Mouse (Mus musculus): ENCODE data around the gene Slit3. TPM values are rescaled to one million over a fixed set of nuclear protein-coding genes. Genes with fewer than 3 reads are reported as not detected.

Gene Slit3
- polyA plus RNA-seq, 1 experiment from 2014 or later, result 5.8 TPM

DNA sequence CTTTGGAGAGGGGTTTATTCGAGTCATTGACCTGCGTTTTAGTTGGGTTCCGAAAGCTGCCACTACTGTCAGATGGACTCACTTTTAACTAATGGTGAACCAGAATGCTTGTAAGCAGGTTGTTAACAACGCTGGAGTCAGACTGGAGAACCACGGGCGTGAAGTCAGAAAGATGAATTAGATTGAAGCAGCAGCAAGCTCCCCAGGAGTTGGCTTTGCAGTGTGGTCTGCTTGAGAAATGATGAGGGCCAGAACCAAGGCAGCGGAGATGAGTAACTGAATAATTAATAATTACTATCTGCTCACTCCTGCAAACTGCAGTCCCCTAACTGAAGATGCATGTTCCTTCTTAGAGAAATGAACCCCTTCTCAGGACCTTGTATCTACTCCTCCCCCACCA is 347.8 kb downstream of the Slit3 start:
- Histone ChIP-seq H3K27me3 (replicated peaks; ENCODE audit: control insufficient read depth, insufficient read depth, low read length) (peaks cover 17% of the 10 kb centered on the region), H3K4me1 (replicated peaks; ENCODE audit: control insufficient read depth, insufficient read depth, low read length) (peaks cover 3% of the 10 kb centered on the region; the same call in 1 of the 2 replicates)

DNA sequence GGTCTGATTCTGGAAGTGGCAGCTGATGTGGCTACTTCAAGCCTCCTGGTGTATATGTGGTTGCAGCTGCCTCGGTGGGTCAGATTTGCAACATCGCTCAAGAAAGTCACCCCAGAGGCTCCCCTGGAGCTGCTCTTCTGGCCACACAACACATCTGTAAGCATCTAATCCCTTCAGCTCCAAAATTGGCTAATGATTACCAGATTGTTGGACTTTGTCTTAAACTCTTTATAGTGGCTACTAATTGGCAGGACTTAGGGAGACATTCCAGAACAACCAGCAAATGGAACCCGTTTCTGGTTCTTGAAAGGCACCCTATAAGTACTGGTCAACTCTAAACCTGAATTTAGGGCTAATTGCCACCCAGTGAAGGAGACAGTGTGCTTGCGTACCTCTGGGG is 348.9 kb downstream of the Slit3 start:
- Histone ChIP-seq H3K4me3 (replicated peaks; ENCODE audit: low read length) (no peak overlapping the region), H3K27ac (ENCODE audit: low read length) (no peak overlapping the region), H3K4me2 (ENCODE audit: low read length) (no peak overlapping the region), H3K9ac (replicated peaks; ENCODE audit: low read depth, low read length) (no peak overlapping the region), H3K27me3 (replicated peaks; ENCODE audit: control insufficient read depth, insufficient read depth, low read length) (peaks cover 17% of the 10 kb centered on the region), H3K4me1 (replicated peaks; ENCODE audit: control insufficient read depth, insufficient read depth, low read length) (peaks cover 3% of the 10 kb centered on the region; the same call in 1 of the 2 replicates), H3K9me3 (ENCODE audit: control insufficient read depth, low read length) (no peaks in the 10 kb centered on the region), H3K36me3 (ENCODE audit: control insufficient read depth, insufficient read depth) (no peaks in the 10 kb centered on the region)
- ATAC-seq, result no peak
- 70% methylated on average over 4 of the region's 4 CpGs for WGBS

More for the DNA sequence above, 347.8 kb downstream of the Slit3 start:
- H3K36me3 ChIP-seq (ENCODE audit: control insufficient read depth, insufficient read depth), result no peaks in the 10 kb centered on the region
- no peak overlapping the region for H3K9ac ChIP-seq (replicated peaks; ENCODE audit: low read depth, low read length)
- no peak for ATAC-seq
- no peak overlapping the region for H3K4me3 ChIP-seq (replicated peaks; ENCODE audit: low read length)
- no peak overlapping the region for H3K27ac ChIP-seq (ENCODE audit: low read length)
- WGBS, result 87% methylated on average over 7 of the region's 7 CpGs
- no peaks in the 10 kb centered on the region for H3K9me3 ChIP-seq (ENCODE audit: control insufficient read depth, low read length)
- H3K4me2 ChIP-seq (ENCODE audit: low read length), result no peak overlapping the region

DNA sequence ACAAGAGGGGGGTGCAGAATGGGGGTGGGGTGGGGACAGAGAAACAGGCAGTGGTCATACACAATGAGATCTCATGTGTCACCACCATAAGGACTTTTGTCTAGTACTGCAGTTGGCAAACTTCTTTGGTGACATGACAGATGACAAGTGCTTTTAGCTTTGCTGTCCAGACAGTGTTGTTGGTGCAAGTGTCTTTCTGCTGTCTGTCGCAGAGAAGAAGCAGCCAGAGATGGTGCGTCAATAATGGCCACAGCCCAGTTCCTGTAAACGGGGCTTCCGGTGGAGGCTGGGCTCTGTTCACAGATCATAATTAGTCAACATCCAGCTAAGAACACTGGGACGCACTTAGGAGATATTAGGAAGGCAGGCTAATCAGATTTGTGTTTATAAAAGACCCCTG is 349.8 kb downstream of the Slit3 start:
- H3K4me3 ChIP-seq (replicated peaks; ENCODE audit: low read length), result no peak overlapping the region
- ATAC-seq, result no peak
- 37% methylated on average over 5 of the region's 5 CpGs for WGBS
- peaks cover 3% of the 10 kb centered on the region for H3K4me1 ChIP-seq (replicated peaks; ENCODE audit: control insufficient read depth, insufficient read depth, low read length)
- no peak overlapping the region for H3K9ac ChIP-seq (replicated peaks; ENCODE audit: low read depth, low read length)
- no peaks in the 10 kb centered on the region for H3K36me3 ChIP-seq (ENCODE audit: control insufficient read depth, insufficient read depth)
- no peaks in the 10 kb centered on the region for H3K9me3 ChIP-seq (ENCODE audit: control insufficient read depth, low read length)
- H3K27me3 ChIP-seq (replicated peaks; ENCODE audit: control insufficient read depth, insufficient read depth, low read length), result peaks cover 14% of the 10 kb centered on the region
- no peak overlapping the region for H3K27ac ChIP-seq (ENCODE audit: low read length)
- H3K4me2 ChIP-seq (ENCODE audit: low read length), result no peak overlapping the region

DNA sequence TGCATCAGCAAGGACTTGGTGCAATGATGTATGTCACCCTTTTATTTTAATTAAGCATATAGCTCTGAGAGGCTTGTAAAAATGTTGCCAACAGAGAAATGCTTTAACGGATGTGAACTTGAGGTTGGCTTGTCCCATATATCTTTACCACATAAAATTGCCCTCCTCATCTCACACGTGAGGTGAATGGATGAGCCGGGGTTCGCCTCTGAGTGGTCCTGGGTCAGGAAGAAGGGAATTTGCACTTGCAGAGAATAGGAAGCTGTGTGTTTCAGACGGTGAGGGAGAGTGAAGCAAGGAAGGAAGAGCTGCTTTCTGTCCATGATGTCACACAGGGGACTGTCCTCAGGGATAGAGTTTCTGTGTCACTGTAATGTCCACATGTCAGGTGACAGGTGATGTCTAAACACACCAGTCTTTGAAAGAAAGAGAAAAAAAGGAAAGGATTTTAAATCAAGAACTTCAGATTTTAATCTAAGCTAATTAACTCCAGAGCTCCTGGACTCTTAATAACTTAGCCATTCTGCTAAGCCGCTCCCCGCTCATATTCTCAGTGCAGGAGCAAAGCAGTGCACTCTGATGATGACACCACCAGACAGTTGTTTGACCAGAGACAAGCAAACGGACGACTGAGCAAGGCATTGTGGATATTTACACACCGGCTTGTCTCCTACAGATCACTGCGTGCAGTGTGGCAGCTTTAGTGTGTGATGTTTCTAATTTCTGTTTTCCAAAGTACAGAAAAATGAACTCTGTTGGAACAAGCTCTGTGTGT is 352.0 kb downstream of the Slit3 start:
- no peak for ATAC-seq
- Histone ChIP-seq H3K9me3 (ENCODE audit: control insufficient read depth, low read length) (no peaks in the 10 kb centered on the region), H3K9ac (replicated peaks; ENCODE audit: low read depth, low read length) (no peak overlapping the region), H3K4me1 (replicated peaks; ENCODE audit: control insufficient read depth, insufficient read depth, low read length) (no peaks in the 10 kb centered on the region; the same call in 1 of the 2 replicates), H3K36me3 (ENCODE audit: control insufficient read depth, insufficient read depth) (no peaks in the 10 kb centered on the region), H3K27me3 (replicated peaks; ENCODE audit: control insufficient read depth, insufficient read depth, low read length) (peaks cover 12% of the 10 kb centered on the region), H3K4me2 (ENCODE audit: low read length) (no peak overlapping the region), H3K4me3 (replicated peaks; ENCODE audit: low read length) (no peak overlapping the region), H3K27ac (ENCODE audit: low read length) (no peak overlapping the region)
- WGBS, result 73% methylated on average over 11 of the region's 11 CpGs

DNA sequence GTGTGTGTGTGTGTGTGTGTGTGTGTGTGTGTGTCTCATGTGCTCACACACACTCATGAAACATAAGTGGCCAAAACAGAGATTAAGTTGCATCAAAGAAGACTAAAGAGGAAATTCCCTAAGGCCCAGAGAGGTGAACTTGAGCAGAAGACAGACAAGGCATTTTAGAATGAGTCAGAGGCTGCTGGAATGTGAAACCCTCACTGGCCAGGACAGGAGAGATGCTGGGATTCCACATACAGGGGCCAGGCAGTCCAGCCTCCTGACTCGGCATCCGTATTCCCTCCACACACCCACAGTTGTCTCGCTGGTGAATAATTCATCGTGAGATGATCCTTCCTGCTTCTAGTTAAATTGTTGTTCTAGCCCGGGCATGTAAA is 352.6 kb downstream of the Slit3 start:
- no peaks in the 10 kb centered on the region for H3K9me3 ChIP-seq (ENCODE audit: control insufficient read depth, low read length)
- no peaks in the 10 kb centered on the region for H3K36me3 ChIP-seq (ENCODE audit: control insufficient read depth, insufficient read depth)
- WGBS, result 91% methylated on average over 5 of the region's 5 CpGs
- H3K9ac ChIP-seq (replicated peaks; ENCODE audit: low read depth, low read length), result no peak overlapping the region
- H3K27me3 ChIP-seq (replicated peaks; ENCODE audit: control insufficient read depth, insufficient read depth, low read length), result peaks cover 12% of the 10 kb centered on the region
- H3K27ac ChIP-seq (ENCODE audit: low read length), result no peak overlapping the region
- no peak for ATAC-seq
- no peak overlapping the region for H3K4me3 ChIP-seq (replicated peaks; ENCODE audit: low read length)
- H3K4me2 ChIP-seq (ENCODE audit: low read length), result no peak overlapping the region
- no peaks in the 10 kb centered on the region; the same call in 1 of the 2 replicates for H3K4me1 ChIP-seq (replicated peaks; ENCODE audit: control insufficient read depth, insufficient read depth, low read length)

DNA sequence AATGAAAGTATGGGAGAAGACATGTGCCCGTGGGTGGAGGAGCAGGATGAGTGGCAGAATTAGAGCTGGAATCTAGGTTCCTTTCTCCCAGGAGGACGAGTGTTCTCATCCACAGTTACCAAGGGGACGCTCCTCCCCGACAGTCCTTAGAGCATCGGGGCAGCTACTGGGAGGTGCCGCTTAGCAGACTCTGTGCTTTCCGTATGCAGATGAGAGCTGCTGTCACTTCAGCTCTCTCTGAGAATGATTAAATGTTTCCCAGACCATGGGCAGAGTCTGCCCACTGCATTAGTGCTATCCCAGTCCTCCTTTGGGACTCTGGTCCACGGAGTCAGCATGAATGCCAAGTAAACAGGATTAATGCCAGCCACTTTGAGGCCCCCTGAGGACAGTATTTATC is 359.1 kb downstream of the Slit3 start:
- H3K27me3 ChIP-seq (replicated peaks; ENCODE audit: control insufficient read depth, insufficient read depth, low read length), result 0 out of 2 replicates have a peak, but pooled peaks cover 7% of the 10 kb centered on the region
- WGBS, result 38% methylated on average over 8 of the region's 8 CpGs
- H3K36me3 ChIP-seq (ENCODE audit: control insufficient read depth, insufficient read depth), result no peaks in the 10 kb centered on the region
- no peak overlapping the region for H3K4me2 ChIP-seq (ENCODE audit: low read length)
- no peak overlapping the region for H3K27ac ChIP-seq (ENCODE audit: low read length)
- H3K4me3 ChIP-seq (replicated peaks; ENCODE audit: low read length), result no peak overlapping the region
- no peak overlapping the region for H3K9ac ChIP-seq (replicated peaks; ENCODE audit: low read depth, low read length)
- H3K4me1 ChIP-seq (replicated peaks; ENCODE audit: control insufficient read depth, insufficient read depth, low read length), result no peaks in the 10 kb centered on the region; the same call in 1 of the 2 replicates
- no peaks in the 10 kb centered on the region for H3K9me3 ChIP-seq (ENCODE audit: control insufficient read depth, low read length)
- ATAC-seq, result no peak

DNA sequence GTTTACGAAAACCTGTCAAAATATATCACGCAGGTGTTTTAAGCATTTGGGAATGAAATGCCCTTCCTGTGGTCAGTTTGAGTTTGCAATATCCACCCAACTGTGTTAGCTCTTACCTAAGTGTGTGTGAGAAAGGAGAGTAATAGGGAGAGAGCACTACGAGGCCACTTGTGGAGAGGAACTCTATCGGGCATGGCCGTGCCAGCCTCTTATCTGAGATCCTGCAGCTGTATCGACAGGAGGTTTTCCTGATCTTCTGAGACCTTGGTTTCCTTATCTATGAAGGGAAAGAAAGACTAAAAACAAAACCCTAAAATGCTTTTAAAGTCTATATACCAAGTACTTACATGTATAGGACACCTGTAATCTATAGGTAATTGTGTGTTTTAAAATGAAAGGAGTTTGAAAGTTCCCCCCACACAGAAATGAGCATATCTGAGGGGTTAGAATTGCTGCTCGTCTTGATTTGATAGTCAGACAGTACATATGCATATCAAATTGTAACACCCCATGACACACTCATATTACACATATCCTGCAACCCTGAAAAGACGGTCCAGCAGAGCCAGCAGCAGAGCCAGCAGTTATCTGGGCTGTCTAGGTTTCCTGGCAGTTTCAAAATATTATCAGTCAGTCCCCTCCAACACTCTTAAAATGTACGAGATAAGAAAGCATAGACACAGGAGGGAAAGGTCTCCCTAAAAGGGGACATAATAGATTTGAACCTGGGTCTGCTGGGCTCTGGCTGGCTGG is 360.8 kb downstream of the Slit3 start:
- 95% methylated on average over 9 of the region's 9 CpGs for WGBS
- no peaks in the 10 kb centered on the region for H3K9me3 ChIP-seq (ENCODE audit: control insufficient read depth, low read length)
- H3K27me3 ChIP-seq (replicated peaks; ENCODE audit: control insufficient read depth, insufficient read depth, low read length), result 0 out of 2 replicates have a peak, but pooled peaks cover 7% of the 10 kb centered on the region
- no peak overlapping the region for H3K4me3 ChIP-seq (replicated peaks; ENCODE audit: low read length)
- no peaks in the 10 kb centered on the region for H3K4me1 ChIP-seq (replicated peaks; ENCODE audit: control insufficient read depth, insufficient read depth, low read length)
- H3K36me3 ChIP-seq (ENCODE audit: control insufficient read depth, insufficient read depth), result no peaks in the 10 kb centered on the region
- H3K4me2 ChIP-seq (ENCODE audit: low read length), result no peak overlapping the region
- no peak for ATAC-seq
- H3K9ac ChIP-seq (replicated peaks; ENCODE audit: low read depth, low read length), result no peak overlapping the region
- no peak overlapping the region for H3K27ac ChIP-seq (ENCODE audit: low read length)

DNA sequence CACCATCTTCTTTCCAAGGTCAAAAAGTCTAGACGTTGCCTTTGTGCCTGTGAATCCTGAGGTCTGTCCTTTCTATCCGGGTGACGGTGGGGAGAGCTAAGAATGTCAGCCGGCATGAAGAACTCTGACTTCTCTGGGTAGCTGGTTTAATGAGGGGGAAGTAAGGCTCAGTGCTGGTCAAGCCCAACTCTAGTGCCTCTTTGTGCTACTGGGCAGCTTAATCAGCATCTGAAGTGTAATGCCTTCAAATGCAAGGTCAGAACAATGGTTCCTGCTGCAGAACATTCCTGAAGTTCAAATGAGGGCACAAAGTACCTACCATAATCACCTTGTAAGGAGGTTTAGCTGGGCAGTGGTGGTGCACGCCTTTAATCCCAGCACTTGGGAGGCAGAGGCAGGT is 366.9 kb downstream of the Slit3 start:
- no peaks in the 10 kb centered on the region for H3K9me3 ChIP-seq (ENCODE audit: control insufficient read depth, low read length)
- H3K4me1 ChIP-seq (replicated peaks; ENCODE audit: control insufficient read depth, insufficient read depth, low read length), result peaks cover 2% of the 10 kb centered on the region; the same call in 1 of the 2 replicates
- no peak overlapping the region for H3K4me3 ChIP-seq (replicated peaks; ENCODE audit: low read length)
- no peak overlapping the region for H3K27ac ChIP-seq (ENCODE audit: low read length)
- H3K4me2 ChIP-seq (ENCODE audit: low read length), result no peak overlapping the region
- 89% methylated on average over 5 of the region's 5 CpGs for WGBS
- ATAC-seq, result no peak
- peaks cover 10% of the 10 kb centered on the region for H3K27me3 ChIP-seq (replicated peaks; ENCODE audit: control insufficient read depth, insufficient read depth, low read length)
- H3K36me3 ChIP-seq (ENCODE audit: control insufficient read depth, insufficient read depth), result no peaks in the 10 kb centered on the region
- H3K9ac ChIP-seq (replicated peaks; ENCODE audit: low read depth, low read length), result no peak overlapping the region

DNA sequence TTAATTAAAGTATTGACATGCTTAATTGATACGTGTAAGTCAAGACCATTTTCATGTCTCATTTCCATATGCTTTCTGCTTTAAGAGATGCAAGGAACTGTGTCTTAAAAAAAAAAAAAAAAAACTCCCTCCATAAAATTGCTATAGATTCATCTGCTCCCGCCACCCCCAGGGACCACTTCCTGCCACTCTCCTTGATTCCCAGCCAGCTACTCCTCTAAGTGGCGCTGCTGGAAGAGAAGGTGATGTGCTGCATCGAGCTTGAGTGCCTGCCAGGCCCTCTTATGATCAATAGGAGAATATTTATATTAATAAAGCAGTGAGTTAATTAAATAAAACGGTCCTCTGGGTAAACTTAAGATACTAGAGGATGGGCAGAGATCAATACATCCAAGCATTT is 370.7 kb downstream of the Slit3 start:
- no peak for ATAC-seq
- Histone ChIP-seq H3K9ac (replicated peaks; ENCODE audit: low read depth, low read length) (no peak overlapping the region), H3K27me3 (replicated peaks; ENCODE audit: control insufficient read depth, insufficient read depth, low read length) (peaks cover 5% of the 10 kb centered on the region), H3K36me3 (ENCODE audit: control insufficient read depth, insufficient read depth) (no peaks in the 10 kb centered on the region), H3K4me2 (ENCODE audit: low read length) (no peak overlapping the region), H3K4me3 (replicated peaks; ENCODE audit: low read length) (no peak overlapping the region), H3K27ac (ENCODE audit: low read length) (no peak overlapping the region), H3K4me1 (replicated peaks; ENCODE audit: control insufficient read depth, insufficient read depth, low read length) (peaks cover 6% of the 10 kb centered on the region; the same call in 1 of the 2 replicates), H3K9me3 (ENCODE audit: control insufficient read depth, low read length) (no peaks in the 10 kb centered on the region)
- 45% methylated on average over 5 of the region's 5 CpGs for WGBS
